Mouse (Mus musculus) heart, embryonic 16.5 days (tissue): ENCODE data around the gene Foxp1. TPM values are rescaled to one million over a fixed set of nuclear protein-coding genes. Genes with fewer than 3 reads are reported as not detected.

ENCODE experiments used
- ATAC-seq: fragments of 200-750 bp; cut with Nextera tagmentation; replicated peaks from 2 replicates; pipeline ENCODE4 v1.8.0; 2017; ENCODE audit warnings: moderate number of reproducible peaks; ENCODE audit not compliant: insufficient read depth, low FRiP score; ENCODE audit errors: extremely low read depth
- H3K27ac ChIP-seq: fragments of 300-500 bp; sonication (generic); 2 replicates; pipeline ENCODE4 v1.5.1; 2014; ENCODE audit warnings: mild to moderate bottlenecking, low read length, control low read depth, moderate library complexity
- H3K27me3 ChIP-seq: fragments of 300-500 bp; sonication (generic); 2 replicates; pipeline ENCODE4 v1.6.1; 2014; ENCODE audit warnings: low read length, mixed read lengths; ENCODE audit not compliant: control insufficient read depth, insufficient read depth
- H3K36me3 ChIP-seq: fragments of 300-500 bp; sonication (generic); 2 replicates; pipeline ENCODE4 v1.6.1; 2014; ENCODE audit not compliant: control insufficient read depth, insufficient read depth
- H3K4me1 ChIP-seq: fragments of 300-500 bp; sonication (generic); 2 replicates; pipeline ENCODE4 v1.6.1; 2014; ENCODE audit warnings: low read length, mixed read lengths; ENCODE audit not compliant: control insufficient read depth, insufficient read depth
- H3K4me2 ChIP-seq: fragments of 300-500 bp; sonication (generic); 2 replicates; pipeline ENCODE4 v1.6.1; 2014; ENCODE audit warnings: low read depth, mild to moderate bottlenecking, control low read depth, low read length
- H3K4me3 ChIP-seq: fragments of 300-500 bp; sonication (generic); 2 replicates; pipeline ENCODE4 v1.5.1; 2014; ENCODE audit warnings: mild to moderate bottlenecking, control low read depth, low read length
- H3K9ac ChIP-seq: fragments of 300-500 bp; sonication (generic); 2 replicates; pipeline ENCODE4 v1.6.1; 2014; ENCODE audit warnings: low read length, control low read depth
- H3K9me3 ChIP-seq: fragments of 300-500 bp; sonication (generic); replicated peaks from 2 replicates; pipeline ENCODE4 v1.6.1; 2016; ENCODE audit warnings: low read length; ENCODE audit not compliant: control insufficient read depth
- WGBS: fragments of 180-500 bp; shearing (Covaris S2); extraction: QIAGEN DNeasy Blood & Tissue Kit; methylation state at CpG from one replicate; pipeline ENCODE4 v1.1.7; 2014; 5-methylcytosine and 5-hydroxymethylcytosine counted together
- polyA plus RNA-seq: library from polyadenylated mRNA; unstranded; fragments of >200 nt; fragmentation: Nextera tagmentation; extraction: Ambion mirVana; gene quantifications from 2 replicates; pipeline ENCODE4 v1.2.1, GENCODE M21; 2015

Gene Foxp1
- polyA plus RNA-seq, 1 experiment from 2014 or later: 59.0 TPM

- no peaks in the 10 kb centered on the region for H3K36me3 ChIP-seq
- H3K9me3 ChIP-seq: no peaks in the 10 kb centered on the region
- peaks cover 8% of the 10 kb centered on the region for H3K4me1 ChIP-seq
- no peaks in the 10 kb centered on the region for H3K27me3 ChIP-seq
- no peak overlapping the region for H3K4me2 ChIP-seq
- H3K27ac ChIP-seq: no peak overlapping the region
- 89% methylated on average over 6 of the region's 6 CpGs for WGBS
- ATAC-seq: no peak
- no peak overlapping the region for H3K4me3 ChIP-seq
- H3K9ac ChIP-seq: no peak overlapping the region
These were observed 118.6 kb downstream of the Foxp1 start for GRCm38 (mm10) chr6:99403755-99404390.

- no peaks in the 10 kb centered on the region for H3K27me3 ChIP-seq
- H3K36me3 ChIP-seq: no peaks in the 10 kb centered on the region
- H3K27ac ChIP-seq: no peak overlapping the region
- no peaks in the 10 kb centered on the region for H3K9me3 ChIP-seq
- WGBS: 64% methylated on average over 9 of the region's 9 CpGs
- no peak overlapping the region for H3K4me3 ChIP-seq
- no peak overlapping the region for H3K4me2 ChIP-seq
- H3K9ac ChIP-seq: no peak overlapping the region
- no peak for ATAC-seq
- H3K4me1 ChIP-seq: peaks cover 8% of the 10 kb centered on the region
These were observed 119.6 kb downstream of the Foxp1 start for GRCm38 (mm10) chr6:99402941-99403340.

GRCm38 (mm10) chr6:99402370-99402769, 120.2 kb downstream of the Foxp1 start:
- 78% methylated on average over 3 of the region's 3 CpGs for WGBS
- Histone ChIP-seq H3K9me3 (no peaks in the 10 kb centered on the region), H3K4me1 (peaks cover 8% of the 10 kb centered on the region), H3K27me3 (no peaks in the 10 kb centered on the region), H3K27ac (no peak overlapping the region), H3K9ac (no peak overlapping the region), H3K4me3 (no peak overlapping the region), H3K4me2 (no peak overlapping the region), H3K36me3 (no peaks in the 10 kb centered on the region)
- ATAC-seq: no peak; the same call in 1 of the 2 replicates

- H3K9ac ChIP-seq: no peak overlapping the region
- ATAC-seq: no peak
- no peak overlapping the region for H3K4me2 ChIP-seq
- no peaks in the 10 kb centered on the region for H3K27me3 ChIP-seq
- peaks cover 8% of the 10 kb centered on the region for H3K4me1 ChIP-seq
- H3K27ac ChIP-seq: no peak overlapping the region
- H3K36me3 ChIP-seq: no peaks in the 10 kb centered on the region
- H3K9me3 ChIP-seq: no peaks in the 10 kb centered on the region
- no peak overlapping the region for H3K4me3 ChIP-seq
- 77% methylated on average over 6 of the region's 6 CpGs for WGBS
These were observed 120.7 kb downstream of the Foxp1 start for GRCm38 (mm10) chr6:99401801-99402200.

GRCm38 (mm10) chr6:99401211-99401610, 121.3 kb downstream of the Foxp1 start:
- Histone ChIP-seq H3K27ac (no peak overlapping the region), H3K9me3 (no peaks in the 10 kb centered on the region), H3K27me3 (no peaks in the 10 kb centered on the region), H3K4me2 (no peak overlapping the region), H3K36me3 (no peaks in the 10 kb centered on the region), H3K9ac (no peak overlapping the region), H3K4me1 (peaks cover 5% of the 10 kb centered on the region), H3K4me3 (no peak overlapping the region)
- 62% methylated on average over 2 of the region's 2 CpGs for WGBS
- no peak for ATAC-seq

- Histone ChIP-seq H3K4me2 (no peak overlapping the region), H3K9ac (no peak overlapping the region), H3K27me3 (no peaks in the 10 kb centered on the region), H3K4me3 (no peak overlapping the region), H3K27ac (no peak overlapping the region), H3K36me3 (no peaks in the 10 kb centered on the region), H3K4me1 (no peaks in the 10 kb centered on the region), H3K9me3 (no peaks in the 10 kb centered on the region)
- 71% methylated on average over 12 of the region's 12 CpGs for WGBS
- no peak for ATAC-seq
These were observed 126.8 kb downstream of the Foxp1 start for GRCm38 (mm10) chr6:99395745-99396144.

GRCm38 (mm10) chr6:99394801-99395200, 127.7 kb downstream of the Foxp1 start:
- ATAC-seq: no peak
- WGBS: 63% methylated on average over 5 of the region's 5 CpGs

GRCm38 (mm10) chr6:99392484-99392883, 130.0 kb downstream of the Foxp1 start:
- Histone ChIP-seq H3K36me3 (no peaks in the 10 kb centered on the region), H3K4me1 (peaks cover 3% of the 10 kb centered on the region; the same call in 1 of the 2 replicates)
- 85% methylated on average over 6 of the region's 6 CpGs for WGBS

More at GRCm38 (mm10) chr6:99394801-99395200, 127.7 kb downstream of the Foxp1 start:
- H3K9me3 ChIP-seq: no peaks in the 10 kb centered on the region
- H3K36me3 ChIP-seq: no peaks in the 10 kb centered on the region
- H3K27ac ChIP-seq: no peak overlapping the region
- H3K27me3 ChIP-seq: no peaks in the 10 kb centered on the region
- no peak overlapping the region for H3K9ac ChIP-seq
- H3K4me1 ChIP-seq: 0 out of 2 replicates have a peak, but pooled peaks cover under 1% of the 10 kb centered on the region
- no peak overlapping the region for H3K4me2 ChIP-seq
- H3K4me3 ChIP-seq: no peak overlapping the region

GRCm38 (mm10) chr6:99388741-99389675, 133.5 kb downstream of the Foxp1 start:
- WGBS: 63% methylated on average over 19 of the region's 19 CpGs
- peak; percentile 38; the same call in 1 of the 2 replicates for ATAC-seq

More at GRCm38 (mm10) chr6:99392484-99392883, 130.0 kb downstream of the Foxp1 start:
- no peak overlapping the region for H3K4me2 ChIP-seq
- no peaks in the 10 kb centered on the region for H3K27me3 ChIP-seq
- no peak for ATAC-seq
- H3K4me3 ChIP-seq: no peak overlapping the region
- H3K9me3 ChIP-seq: no peaks in the 10 kb centered on the region
- H3K9ac ChIP-seq: no peak overlapping the region
- H3K27ac ChIP-seq: no peak overlapping the region

More at GRCm38 (mm10) chr6:99388741-99389675, 133.5 kb downstream of the Foxp1 start:
- Histone ChIP-seq H3K9me3 (no peaks in the 10 kb centered on the region), H3K36me3 (no peaks in the 10 kb centered on the region), H3K4me3 (no peak overlapping the region), H3K4me2 (peak overlapping the region; percentile 23; the same call in 1 of the 2 replicates), H3K9ac (no peak overlapping the region), H3K4me1 (peaks cover 10% of the 10 kb centered on the region; the same call in 1 of the 2 replicates), H3K27ac (peak overlapping the region; percentile 83), H3K27me3 (no peaks in the 10 kb centered on the region)
